Mouse (Mus musculus) hindbrain, embryonic 15.5 days (tissue): ENCODE results near the gene Fam240a. TPM values are rescaled to one million over a fixed set of nuclear protein-coding genes. Genes with fewer than 3 reads are reported as not detected.

Experiments
- ATAC-seq: fragments of 200-750 bp; cut with Nextera tagmentation; 2 replicates; pipeline ENCODE4 v1.8.0; 2017; ENCODE audit warnings: low read depth, moderate number of reproducible peaks, moderate TSS enrichment; ENCODE audit not compliant: low FRiP score
- H3K27ac ChIP-seq: fragments of 300-500 bp; sonication (generic); replicated peaks from 2 replicates; pipeline ENCODE4 v1.5.1; 2015; ENCODE audit warnings: mild to moderate bottlenecking, inconsistent platforms
- H3K27me3 ChIP-seq: fragments of 300-500 bp; sonication (generic); 2 replicates; pipeline ENCODE4 v1.6.1; 2015; ENCODE audit warnings: control low read depth, inconsistent platforms
- H3K36me3 ChIP-seq: fragments of 300-500 bp; sonication (generic); 2 replicates; pipeline ENCODE4 v1.6.1; 2015; ENCODE audit warnings: control low read depth, inconsistent platforms
- H3K4me1 ChIP-seq: fragments of 300-500 bp; sonication (generic); replicated peaks from 2 replicates; pipeline ENCODE4 v1.6.1; 2015; ENCODE audit warnings: control low read depth, inconsistent platforms
- H3K4me2 ChIP-seq: fragments of 300-500 bp; sonication (generic); 2 replicates; pipeline ENCODE4 v1.6.1; 2015; ENCODE audit warnings: moderate library complexity, mild to moderate bottlenecking, inconsistent platforms
- H3K4me3 ChIP-seq: fragments of 300-500 bp; sonication (generic); 2 replicates; pipeline ENCODE4 v1.5.1; 2015; ENCODE audit warnings: mild to moderate bottlenecking, inconsistent platforms
- H3K9ac ChIP-seq: fragments of 300-500 bp; sonication (generic); 2 replicates; pipeline ENCODE4 v1.6.1; 2015; ENCODE audit warnings: inconsistent platforms
- H3K9me3 ChIP-seq: fragments of 300-500 bp; sonication (generic); 2 replicates; pipeline ENCODE4 v1.6.1; 2016; ENCODE audit warnings: control low read depth, inconsistent platforms
- WGBS: fragments of 180-500 bp; shearing (Covaris S2); methylation state at CpG from one replicate; pipeline ENCODE4 v1.1.7; 2015; 5-methylcytosine and 5-hydroxymethylcytosine counted together
- polyA plus RNA-seq: library from polyadenylated mRNA; unstranded; fragments of >200 nt; fragmentation: Nextera tagmentation; extraction: Ambion mirVana; gene quantifications from 2 replicates; pipeline ENCODE4 v1.2.1, GENCODE M21; 2015

Gene Fam240a
- polyA plus RNA-seq, result not detected in 2 replicates

GRCm38 (mm10) chr9:110916786-110917185, at the start of gene Fam240a:
Gene Fam240a (minus strand): TSS chr9:110916861.
- no peak within 1 kb of the TSS for H3K4me3 ChIP-seq
- H3K9me3 ChIP-seq, result no peaks in the 10 kb centered on the region
- H3K4me2 ChIP-seq, result no peak within 1 kb of the TSS
- H3K4me1 ChIP-seq, result peaks cover 4% of the 10 kb centered on the region
- 93% methylated on average over 7 of the region's 7 CpGs for WGBS
- H3K27ac ChIP-seq, result no peak within 1 kb of the TSS
- no peaks in the 10 kb centered on the region for H3K27me3 ChIP-seq
- ATAC-seq, result no peak
- no peaks in the 10 kb centered on the region for H3K36me3 ChIP-seq
- H3K9ac ChIP-seq, result no peak within 1 kb of the TSS

- H3K27me3 ChIP-seq, result no peaks in the 10 kb centered on the region
- H3K4me2 ChIP-seq, result no peak overlapping the region
- H3K4me1 ChIP-seq, result no peaks in the 10 kb centered on the region
- no peaks in the 10 kb centered on the region for H3K9me3 ChIP-seq
- H3K4me3 ChIP-seq, result no peak overlapping the region
- WGBS, result 83% methylated on average over 2 of the region's 2 CpGs
- H3K27ac ChIP-seq, result no peak overlapping the region
- H3K36me3 ChIP-seq, result no peaks in the 10 kb centered on the region
- no peak overlapping the region for H3K9ac ChIP-seq
- no peak for ATAC-seq
Observed at GRCm38 (mm10) chr9:110965910-110966231, 49.2 kb upstream of the Fam240a start.

- Histone ChIP-seq H3K9ac (no peak overlapping the region), H3K36me3 (no peaks in the 10 kb centered on the region), H3K4me3 (no peak overlapping the region), H3K9me3 (no peaks in the 10 kb centered on the region), H3K4me1 (no peaks in the 10 kb centered on the region), H3K27me3 (no peaks in the 10 kb centered on the region), H3K4me2 (no peak overlapping the region), H3K27ac (no peak overlapping the region)
- no peak for ATAC-seq
- 89% methylated on average over 22 of the region's 22 CpGs for WGBS
Observed at GRCm38 (mm10) chr9:110965062-110965909, 48.6 kb upstream of the Fam240a start.

GRCm38 (mm10) chr9:110963566-110964115, 47.0 kb upstream of the Fam240a start:
- Histone ChIP-seq H3K27me3 (no peaks in the 10 kb centered on the region), H3K36me3 (no peaks in the 10 kb centered on the region), H3K9ac (no peak overlapping the region), H3K4me3 (no peak overlapping the region), H3K27ac (no peak overlapping the region), H3K9me3 (no peaks in the 10 kb centered on the region), H3K4me2 (no peak overlapping the region), H3K4me1 (no peaks in the 10 kb centered on the region)
- no peak for ATAC-seq
- WGBS, result 89% methylated on average over 8 of the region's 8 CpGs

GRCm38 (mm10) chr9:110961386-110961785, 44.7 kb upstream of the Fam240a start:
- no peak for ATAC-seq
- WGBS, result over 99% methylated on average over 8 of the region's 8 CpGs

GRCm38 (mm10) chr9:110960230-110961149, 43.8 kb upstream of the Fam240a start:
- H3K4me2 ChIP-seq, result no peak overlapping the region
- H3K36me3 ChIP-seq, result no peaks in the 10 kb centered on the region
- H3K9ac ChIP-seq, result no peak overlapping the region
- no peaks in the 10 kb centered on the region for H3K9me3 ChIP-seq
- ATAC-seq, result no peak
- 88% methylated on average over 13 of the region's 13 CpGs for WGBS
- H3K27me3 ChIP-seq, result no peaks in the 10 kb centered on the region
- H3K4me1 ChIP-seq, result no peaks in the 10 kb centered on the region
- H3K4me3 ChIP-seq, result no peak overlapping the region
- H3K27ac ChIP-seq, result no peak overlapping the region

More at GRCm38 (mm10) chr9:110961386-110961785, 44.7 kb upstream of the Fam240a start:
- Histone ChIP-seq H3K9ac (no peak overlapping the region), H3K4me1 (no peaks in the 10 kb centered on the region), H3K36me3 (no peaks in the 10 kb centered on the region), H3K27ac (no peak overlapping the region), H3K27me3 (no peaks in the 10 kb centered on the region), H3K4me2 (no peak overlapping the region), H3K9me3 (no peaks in the 10 kb centered on the region), H3K4me3 (no peak overlapping the region)

GRCm38 (mm10) chr9:110959669-110960068, 43.0 kb upstream of the Fam240a start:
- no peak overlapping the region for H3K4me3 ChIP-seq
- no peak overlapping the region for H3K9ac ChIP-seq
- WGBS, result 87% methylated on average over 5 of the region's 5 CpGs
- no peak overlapping the region for H3K4me2 ChIP-seq
- no peaks in the 10 kb centered on the region for H3K4me1 ChIP-seq
- no peak for ATAC-seq
- no peaks in the 10 kb centered on the region for H3K27me3 ChIP-seq
- no peaks in the 10 kb centered on the region for H3K36me3 ChIP-seq
- no peaks in the 10 kb centered on the region for H3K9me3 ChIP-seq
- no peak overlapping the region for H3K27ac ChIP-seq

GRCm38 (mm10) chr9:110955962-110956361, 39.3 kb upstream of the Fam240a start:
- no peak overlapping the region for H3K4me2 ChIP-seq
- no peaks in the 10 kb centered on the region for H3K9me3 ChIP-seq
- H3K27me3 ChIP-seq, result no peaks in the 10 kb centered on the region
- H3K4me3 ChIP-seq, result no peak overlapping the region
- no peak for ATAC-seq
- no peak overlapping the region for H3K9ac ChIP-seq
- WGBS, result 86% methylated on average over 6 of the region's 6 CpGs
- H3K27ac ChIP-seq, result no peak overlapping the region
- no peaks in the 10 kb centered on the region for H3K36me3 ChIP-seq
- H3K4me1 ChIP-seq, result peaks cover 5% of the 10 kb centered on the region

- peaks cover 5% of the 10 kb centered on the region for H3K4me1 ChIP-seq
- no peaks in the 10 kb centered on the region for H3K27me3 ChIP-seq
- H3K4me2 ChIP-seq, result peak overlapping the region; percentile 90
- ATAC-seq, result no peak
- H3K27ac ChIP-seq, result 0 out of 2 replicates have a peak overlapping the region, but pooled peaks have one; percentile 88
- no peak overlapping the region for H3K9ac ChIP-seq
- H3K4me3 ChIP-seq, result peak overlapping the region; percentile 54
- H3K9me3 ChIP-seq, result no peaks in the 10 kb centered on the region
- WGBS, result 51% methylated on average over 2 of the region's 2 CpGs
- no peaks in the 10 kb centered on the region for H3K36me3 ChIP-seq
Observed at GRCm38 (mm10) chr9:110954681-110955445, 38.2 kb upstream of the Fam240a start.

- Histone ChIP-seq H3K36me3 (no peaks in the 10 kb centered on the region), H3K9me3 (no peaks in the 10 kb centered on the region), H3K27ac (peak overlapping the region; percentile 88), H3K4me3 (peak overlapping the region; percentile 54), H3K27me3 (no peaks in the 10 kb centered on the region), H3K4me1 (peaks cover 5% of the 10 kb centered on the region), H3K9ac (peak overlapping the region; percentile 60), H3K4me2 (peak overlapping the region; percentile 90)
- ATAC-seq, result peak; percentile 94
- WGBS, result 1% methylated on average over 44 of the region's 44 CpGs
Observed at GRCm38 (mm10) chr9:110953550-110954461, 37.1 kb upstream of the Fam240a start.
